Mouse (Mus musculus) thymus, adult 2 months (tissue): ENCODE results near the gene Ciapin1.

Experiments
- CTCF ChIP-seq: fragments of 200-500 bp; IDR thresholded peaks from 2 replicates; pipeline ENCODE4 v1.5.1; 2012; ENCODE audit warnings: mild to moderate bottlenecking, control low read depth, low read length, moderate library complexity, borderline replicate concordance; ENCODE audit not compliant: control insufficient read depth, poor library complexity, insufficient read depth; ENCODE audit errors: extremely low read depth
- POLR2A ChIP-seq: fragments of 200-500 bp; IDR thresholded peaks from 2 replicates; pipeline ENCODE4 v1.6.1; 2012; ENCODE audit warnings: mild to moderate bottlenecking, low read length, control low read depth, moderate library complexity; ENCODE audit not compliant: control insufficient read depth, poor library complexity, insufficient read depth; ENCODE audit errors: extremely low read depth

GRCm38 (mm10) chr8:94822637-94823560 is 15.3 kb downstream of the Ciapin1 start:
- peak; percentile 36; the same call in 1 of the 2 replicates for TF ChIP-seq CTCF
- TF ChIP-seq POLR2A: no peak
